Mouse (Mus musculus) embryonic facial prominence, embryonic 14.5 days (tissue): ENCODE data around the gene Syngr1. TPM values are rescaled to one million over a fixed set of nuclear protein-coding genes. Genes with fewer than 3 reads are reported as not detected.
"Not testable (repeated sequence)": the region's sequence is repeated elsewhere in the genome, so short reads cannot be mapped to it uniquely, and the experiment has no call there.

Source experiments
- ATAC-seq: fragments of 200-750 bp; cut with Nextera tagmentation; 2 replicates; pipeline ENCODE4 v1.8.0; 2017; ENCODE audit warnings: low read depth, moderate number of reproducible peaks, moderate TSS enrichment
- DNase-seq: peaks from one replicate; pipeline ENCODE4 v3.0.0-alpha.2; 2015; ENCODE audit warnings: low spot score
- H3K27ac ChIP-seq: fragments of 300-500 bp; sonication (generic); replicated peaks from 2 replicates; pipeline ENCODE4 v1.5.1; 2014; ENCODE audit warnings: low read depth, mild to moderate bottlenecking, low read length, moderate library complexity
- H3K27me3 ChIP-seq: fragments of 300-500 bp; sonication (generic); replicated peaks from 2 replicates; pipeline ENCODE4 v1.6.1; 2014; ENCODE audit warnings: low read length; ENCODE audit not compliant: control insufficient read depth, insufficient read depth
- H3K36me3 ChIP-seq: fragments of 300-500 bp; sonication (generic); 2 replicates; pipeline ENCODE4 v1.6.1; 2014; ENCODE audit warnings: low read length, mixed read lengths; ENCODE audit not compliant: control insufficient read depth, insufficient read depth
- H3K4me1 ChIP-seq: fragments of 300-500 bp; sonication (generic); 2 replicates; pipeline ENCODE4 v1.6.1; 2014; ENCODE audit warnings: antibody characterized with exemption, low read length; ENCODE audit not compliant: control insufficient read depth, insufficient read depth
- H3K4me2 ChIP-seq: fragments of 300-500 bp; sonication (generic); 2 replicates; pipeline ENCODE4 v1.6.1; 2014; ENCODE audit warnings: low read depth, mild to moderate bottlenecking, low read length, moderate library complexity, mixed read lengths
- H3K4me3 ChIP-seq: fragments of 300-500 bp; sonication (generic); 2 replicates; pipeline ENCODE4 v1.5.1; 2014; ENCODE audit warnings: low read depth, mild to moderate bottlenecking, low read length
- H3K9ac ChIP-seq: fragments of 300-500 bp; sonication (generic); 2 replicates; pipeline ENCODE4 v1.6.1; 2014; ENCODE audit warnings: low read depth, mild to moderate bottlenecking, low read length, moderate library complexity, mixed read lengths
- H3K9me3 ChIP-seq: fragments of 300-500 bp; sonication (generic); 2 replicates; pipeline ENCODE4 v1.6.1; 2016; ENCODE audit warnings: low read length; ENCODE audit not compliant: control insufficient read depth
- WGBS: fragments of 180-500 bp; shearing (Covaris S2); extraction: QIAGEN DNeasy Blood & Tissue Kit; methylation state at CpG from one replicate; pipeline ENCODE4 v1.1.7; 2014; 5-methylcytosine and 5-hydroxymethylcytosine counted together
- polyA plus RNA-seq: library from polyadenylated mRNA; unstranded; fragments of >200 nt; fragmentation: Nextera tagmentation; extraction: Ambion mirVana; gene quantifications from 2 replicates; pipeline ENCODE4 v1.2.1, GENCODE M21; 2014

The Syngr1 gene
- polyA plus RNA-seq, 1 experiment from 2014 or later = 10.3 TPM

DNA sequence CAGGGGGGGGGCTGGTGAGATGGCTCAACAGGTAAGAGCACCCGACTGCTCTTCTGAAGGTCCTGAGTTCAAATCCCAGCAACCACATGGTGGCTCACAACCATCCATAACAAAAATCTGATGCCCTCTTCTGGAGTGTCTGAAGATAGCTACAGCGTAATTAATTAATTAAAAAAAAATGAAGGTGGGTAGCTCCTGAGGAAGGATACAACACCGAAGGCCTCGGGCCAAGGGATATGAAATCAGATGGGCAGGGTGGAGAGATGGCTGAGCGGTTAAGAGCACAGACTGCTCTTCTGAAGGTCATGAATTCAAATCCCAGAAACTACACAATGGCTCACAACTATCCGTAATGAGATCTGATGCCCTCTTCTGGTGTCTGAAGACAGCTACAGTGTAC, 31.3 kb downstream of the Syngr1 start:
- H3K9me3 ChIP-seq, H3K4me3 ChIP-seq, ATAC-seq, H3K27ac ChIP-seq, H3K4me2 ChIP-seq, H3K36me3 ChIP-seq, H3K27me3 ChIP-seq, H3K9ac ChIP-seq, H3K4me1 ChIP-seq, DNase-seq: not testable (repeated sequence)
- WGBS = 90% methylated on average over 6 of the region's 6 CpGs

DNA sequence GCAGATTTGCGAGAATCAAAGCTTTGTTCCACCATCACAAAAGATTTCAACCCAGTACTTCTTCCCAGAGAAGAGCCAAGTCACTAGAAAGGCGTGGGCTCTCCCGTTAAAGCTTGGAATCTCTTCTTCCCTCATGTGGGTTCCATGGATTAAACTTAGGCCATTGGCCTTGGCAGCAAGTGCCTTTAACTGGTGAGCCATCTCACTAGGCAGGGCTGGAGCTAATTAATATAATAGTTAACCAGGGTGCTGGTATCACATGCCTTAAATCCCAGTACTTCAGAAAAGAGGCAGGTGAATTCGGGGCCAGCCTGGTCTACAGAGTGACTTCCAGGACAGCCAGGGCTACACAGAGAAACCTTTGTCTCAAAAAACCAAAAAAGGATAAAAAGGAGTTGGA, 33.5 kb downstream of the Syngr1 start:
- H3K36me3 ChIP-seq = no peaks in the 10 kb centered on the region
- H3K27me3 ChIP-seq = no peaks in the 10 kb centered on the region
- H3K4me2 ChIP-seq = no peak overlapping the region
- DNase-seq = no peak
- H3K27ac ChIP-seq = no peak overlapping the region
- H3K9ac ChIP-seq = no peak overlapping the region
- no peaks in the 10 kb centered on the region for H3K9me3 ChIP-seq
- ATAC-seq = no peak
- H3K4me1 ChIP-seq = no peaks in the 10 kb centered on the region
- WGBS = 81% methylated on average over 4 of the region's 4 CpGs
- no peak overlapping the region for H3K4me3 ChIP-seq

DNA sequence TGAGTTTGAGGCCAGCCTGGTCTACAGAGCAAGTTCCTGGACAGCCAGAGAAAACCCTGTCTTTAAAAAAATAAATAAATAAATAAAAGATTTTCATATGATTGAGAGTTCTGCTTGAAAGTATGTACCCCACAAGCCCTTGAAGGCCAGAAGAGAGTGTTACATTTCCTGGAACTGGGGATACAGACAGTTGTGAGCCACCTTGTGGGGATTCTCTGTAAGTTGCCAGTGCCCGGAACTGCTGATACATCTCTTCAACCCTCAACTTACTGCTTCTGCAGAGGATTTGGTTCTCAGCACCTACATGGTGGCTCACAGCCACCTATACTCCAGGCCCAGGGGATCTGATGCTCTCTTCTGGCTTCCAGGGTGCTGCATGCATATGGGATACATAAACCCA, 36.1 kb downstream of the Syngr1 start:
- no peak overlapping the region for H3K4me2 ChIP-seq
- no peak overlapping the region for H3K9ac ChIP-seq
- no peak for ATAC-seq
- DNase-seq = no peak
- H3K4me1 ChIP-seq = no peaks in the 10 kb centered on the region
- no peak overlapping the region for H3K4me3 ChIP-seq
- no peaks in the 10 kb centered on the region for H3K36me3 ChIP-seq
- no peak overlapping the region for H3K27ac ChIP-seq
- WGBS = 69% methylated on average over 1 of the region's 1 CpGs
- no peaks in the 10 kb centered on the region for H3K9me3 ChIP-seq
- no peaks in the 10 kb centered on the region for H3K27me3 ChIP-seq

DNA sequence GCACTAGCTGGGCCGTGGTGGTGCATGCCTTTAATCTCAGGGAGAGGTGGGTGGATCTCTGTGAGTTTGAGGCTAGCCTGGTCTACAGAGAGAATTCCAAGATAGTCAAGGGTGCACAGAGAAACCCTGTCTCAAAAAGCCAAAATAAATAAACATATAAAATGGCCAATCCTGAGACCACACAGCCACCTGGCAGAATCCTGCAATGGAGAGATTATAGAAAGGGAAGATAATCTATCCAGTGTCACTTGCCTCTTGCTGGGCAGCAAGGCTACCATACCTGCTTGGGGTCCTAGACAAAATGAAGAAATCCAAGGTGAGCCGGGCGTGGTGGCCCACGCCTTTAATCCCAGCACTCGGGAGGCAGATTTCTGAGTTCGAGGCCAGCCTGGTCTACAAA, 38.8 kb downstream of the Syngr1 start:
- ATAC-seq = no peak

DNA sequence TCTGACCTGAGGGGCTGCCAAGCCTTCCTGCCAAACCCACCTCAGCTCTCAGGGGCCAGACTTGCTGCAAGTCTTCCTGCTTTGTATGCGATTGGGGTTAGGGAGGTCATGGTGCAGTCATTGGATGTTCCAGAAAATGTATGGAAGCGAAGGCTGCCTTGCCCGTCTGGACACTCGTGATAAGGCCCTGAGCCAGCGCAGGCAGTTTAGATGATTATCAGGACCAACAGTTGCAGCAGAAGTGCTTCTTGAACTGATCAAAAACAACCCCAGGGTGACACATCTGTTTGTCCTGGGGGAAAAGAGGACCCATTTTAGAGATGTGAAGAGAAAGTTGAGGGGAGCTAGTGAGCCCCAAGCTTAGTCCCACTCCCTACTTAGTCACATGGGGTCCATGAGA, 39.6 kb downstream of the Syngr1 start:
- ATAC-seq = no peak
- Histone ChIP-seq H3K4me2 (no peak overlapping the region), H3K4me1 (peaks cover 10% of the 10 kb centered on the region; the same call in 1 of the 2 replicates), H3K27me3 (no peaks in the 10 kb centered on the region), H3K9ac (no peak overlapping the region), H3K4me3 (no peak overlapping the region), H3K9me3 (no peaks in the 10 kb centered on the region), H3K36me3 (no peaks in the 10 kb centered on the region), H3K27ac (no peak overlapping the region)
- WGBS = 74% methylated on average over 5 of the region's 5 CpGs
- no peak for DNase-seq

More for the DNA sequence above, 38.8 kb downstream of the Syngr1 start:
- Histone ChIP-seq H3K36me3 (no peaks in the 10 kb centered on the region), H3K4me1 (peaks cover 10% of the 10 kb centered on the region; the same call in 1 of the 2 replicates), H3K27ac (no peak overlapping the region), H3K27me3 (no peaks in the 10 kb centered on the region), H3K9me3 (no peaks in the 10 kb centered on the region), H3K4me3 (no peak overlapping the region), H3K4me2 (no peak overlapping the region), H3K9ac (no peak overlapping the region)
- no peak for DNase-seq
- 92% methylated on average over 6 of the region's 6 CpGs for WGBS

DNA sequence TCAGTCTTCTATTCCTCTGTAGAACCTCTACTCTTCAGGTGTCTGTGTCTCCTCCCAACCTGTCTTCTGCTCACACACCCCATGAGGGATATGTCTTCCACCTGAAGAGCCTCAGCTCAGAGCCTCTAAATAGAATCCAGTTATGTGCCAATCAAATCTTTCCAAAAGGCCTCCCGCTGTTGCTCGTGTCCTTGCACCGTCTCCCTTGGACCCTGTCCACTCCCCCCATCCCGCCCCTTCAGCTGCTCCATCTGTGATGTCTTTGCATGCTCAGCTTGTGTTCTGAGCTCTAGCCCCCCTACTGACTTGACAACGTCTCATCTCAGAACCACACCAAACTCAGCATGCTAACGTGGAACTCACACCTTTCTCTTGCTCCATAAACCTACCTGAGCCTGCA, 40.3 kb downstream of the Syngr1 start:
- Histone ChIP-seq H3K4me2 (no peak overlapping the region), H3K9ac (no peak overlapping the region), H3K27me3 (no peaks in the 10 kb centered on the region), H3K36me3 (0 out of 2 replicates have a peak, but pooled peaks cover 2% of the 10 kb centered on the region), H3K9me3 (no peaks in the 10 kb centered on the region), H3K27ac (no peak overlapping the region), H3K4me1 (peaks cover 10% of the 10 kb centered on the region; the same call in 1 of the 2 replicates), H3K4me3 (no peak overlapping the region)
- no peak for ATAC-seq
- 74% methylated on average over 6 of the region's 6 CpGs for WGBS
- no peak for DNase-seq

DNA sequence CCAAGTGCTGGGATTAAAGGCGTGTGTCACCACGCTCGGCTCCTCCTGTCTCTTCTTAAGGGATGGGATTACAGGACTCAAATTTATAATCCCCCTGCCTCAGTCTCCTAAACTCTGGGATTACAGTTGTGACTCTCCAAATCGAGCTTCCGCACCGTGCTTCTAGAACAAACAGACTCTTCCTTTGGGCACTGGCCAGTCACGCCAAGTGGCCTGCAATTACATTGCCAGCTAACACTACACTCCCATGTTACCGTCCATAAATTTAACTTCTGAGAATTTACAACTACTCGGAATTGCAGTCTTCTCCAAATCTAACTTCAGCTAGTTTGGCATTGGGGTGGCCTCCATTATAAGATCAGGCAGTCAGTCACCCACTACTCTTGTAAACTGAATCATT, 41.3 kb downstream of the Syngr1 start:
- H3K9ac ChIP-seq = peak overlapping the region; percentile 80
- peak overlapping the region; percentile 90 for H3K4me2 ChIP-seq
- H3K4me1 ChIP-seq = peaks cover 10% of the 10 kb centered on the region; the same call in 1 of the 2 replicates
- ATAC-seq (no peak), DNase-seq (no peak)
- 84% methylated on average over 9 of the region's 9 CpGs for WGBS
- H3K9me3 ChIP-seq = no peaks in the 10 kb centered on the region
- peak overlapping the region; percentile 96; the same call in 1 of the 2 replicates for H3K27ac ChIP-seq
- H3K36me3 ChIP-seq = peaks cover 8% of the 10 kb centered on the region; the same call in 1 of the 2 replicates
- H3K4me3 ChIP-seq = peak overlapping the region; percentile 53
- H3K27me3 ChIP-seq = no peaks in the 10 kb centered on the region

DNA sequence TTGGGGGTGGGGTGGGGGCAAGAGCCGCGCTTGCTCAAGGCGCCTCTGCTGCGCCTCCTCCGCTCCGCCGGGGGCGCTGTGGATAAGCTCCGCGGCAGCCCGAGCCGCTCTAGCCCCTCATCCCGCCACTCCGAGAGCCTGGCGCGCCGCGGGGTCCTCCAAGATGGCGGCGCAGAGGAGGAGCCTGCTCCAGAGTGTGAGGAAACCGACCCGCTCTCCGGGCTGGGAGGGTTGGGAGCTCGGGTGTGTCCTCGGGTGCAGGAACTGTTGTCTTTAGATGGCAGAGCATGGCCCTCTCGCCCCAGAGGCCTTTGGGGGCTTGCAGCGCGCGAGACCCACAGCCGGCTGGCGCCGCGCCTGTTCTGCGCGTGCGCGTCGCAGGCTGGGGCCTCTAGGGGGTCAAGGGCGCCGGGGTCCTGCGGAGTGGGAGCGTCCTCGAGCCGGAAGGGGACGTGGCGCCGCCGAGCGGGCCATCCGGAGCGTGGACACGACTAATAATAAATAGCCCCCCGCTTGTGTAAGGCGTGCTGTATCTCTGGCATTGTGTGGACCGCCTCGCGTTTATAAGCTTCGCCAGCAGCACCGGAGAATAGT, 42.0 kb downstream of the Syngr1 start, which contains the start of gene Tab1:
Gene Tab1, plus strand, starts transcription at position 135 of the 594 bp plus-strand sequence.
- Histone ChIP-seq H3K9me3 (no peaks in the 10 kb centered on the region), H3K27me3 (no peaks in the 10 kb centered on the region), H3K4me3 (peak within 1 kb of the TSS; percentile 53), H3K4me1 (peaks cover 10% of the 10 kb centered on the region; the same call in 1 of the 2 replicates), H3K4me2 (peak within 1 kb of the TSS; percentile 90), H3K9ac (peak within 1 kb of the TSS; percentile 80), H3K36me3 (peaks cover 8% of the 10 kb centered on the region; the same call in 1 of the 2 replicates), H3K27ac (peak within 1 kb of the TSS; percentile 96)
- peak; percentile 97 for ATAC-seq
- 0% methylated on average over 29 of the region's 59 CpGs for WGBS
- peak; percentile 97 for DNase-seq
